Mouse (Mus musculus) megakaryocyte, embryonic 14.5 days (primary cell): ENCODE results near the gene Fbln5. TPM values are rescaled to one million over a fixed set of nuclear protein-coding genes. Genes with fewer than 3 reads are reported as not detected.
A peak's percentile ranks its signal among the peaks of the same experiment; 100 is the strongest.

Experiments used
- H3K27me3 ChIP-seq: replicated peaks from 2 replicates; pipeline ENCODE3; 2012; ENCODE audit warnings: inconsistent platforms
- H3K36me3 ChIP-seq: replicated peaks from 2 replicates; pipeline ENCODE3; 2012; ENCODE audit warnings: low read length, inconsistent platforms, mixed read lengths
- H3K4me1 ChIP-seq: 2 replicates; pipeline ENCODE4 v1.6.1; 2012; ENCODE audit warnings: inconsistent platforms
- H3K4me3 ChIP-seq: replicated peaks from 2 replicates; pipeline ENCODE3; 2012; ENCODE audit warnings: moderate library complexity, mild to moderate bottlenecking, inconsistent platforms
- H3K9me3 ChIP-seq: 2 replicates; pipeline ENCODE4 v1.6.1; 2012; ENCODE audit warnings: inconsistent platforms
- FLI1 ChIP-seq: IDR thresholded peaks from 2 replicates; pipeline ENCODE4 v1.6.1; 2012; ENCODE audit warnings: low read length, inconsistent platforms, mixed read lengths
- GATA1 ChIP-seq: IDR thresholded peaks from 3 replicates; pipeline ENCODE4 v1.6.1; 2012; ENCODE audit warnings: mixed read lengths, low read length, inconsistent platforms, borderline replicate concordance
- polyA plus RNA-seq: library from polyadenylated mRNA; stranded (reverse); fragments of >175 nt; gene quantifications from 2 replicates; pipeline ENCODE4 v1.2.3, GENCODE M21; 2012; ENCODE audit warnings: low replicate concordance; ENCODE audit not compliant: insufficient read depth

Gene Fbln5
- polyA plus RNA-seq, 1 experiment, result not detected

DNA sequence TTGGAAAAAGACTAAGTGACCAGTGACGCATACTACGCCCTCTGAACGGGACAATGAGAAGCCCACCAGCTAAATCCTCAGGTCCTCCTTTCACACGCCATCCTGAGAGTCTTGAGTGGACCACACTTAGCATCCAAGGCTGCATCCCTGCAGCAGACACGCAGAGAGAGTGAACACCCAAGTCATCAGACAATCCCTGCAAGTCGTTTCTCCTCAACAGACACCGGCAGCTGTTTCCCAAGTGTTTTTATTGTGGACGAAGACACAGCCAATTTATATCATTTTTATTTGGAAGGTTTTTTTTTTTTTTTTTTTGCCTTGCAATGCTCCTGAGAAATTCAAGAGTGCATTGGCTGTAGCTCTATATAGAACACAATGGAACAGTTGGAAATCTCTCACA lies 14.9 kb upstream of the Fbln5 start:
- Histone ChIP-seq H3K4me3 (no peak overlapping the region), H3K4me1 (no peaks in the 10 kb centered on the region), H3K27me3 (no peaks in the 10 kb centered on the region), H3K36me3 (peaks cover 49% of the 10 kb centered on the region), H3K9me3 (no peaks in the 10 kb centered on the region)
- TF ChIP-seq GATA1 (no peak), FLI1 (no peak)

DNA sequence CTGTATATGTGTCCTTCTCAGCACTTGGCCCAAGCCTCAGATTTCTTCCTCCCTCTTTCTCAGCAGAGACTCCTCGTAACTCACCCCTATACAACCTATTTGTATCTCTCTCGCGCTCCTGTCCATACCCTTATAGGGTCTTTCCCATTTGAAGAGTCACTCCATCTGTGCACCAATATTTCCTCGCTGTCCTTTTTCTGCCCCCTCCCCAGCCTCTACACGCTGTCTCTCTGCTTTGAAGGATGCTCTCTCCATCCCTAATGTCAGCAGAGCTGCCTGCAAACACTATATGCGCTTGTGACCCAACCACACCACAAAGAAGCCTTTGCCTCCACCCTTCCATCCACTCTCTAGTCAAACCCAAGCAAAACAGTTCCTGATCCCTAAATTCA lies 14.3 kb upstream of the Fbln5 start:
- H3K4me1 ChIP-seq, result no peaks in the 10 kb centered on the region
- H3K27me3 ChIP-seq, result no peaks in the 10 kb centered on the region
- TF ChIP-seq GATA1 (no peak), FLI1 (no peak)
- peaks cover 43% of the 10 kb centered on the region for H3K36me3 ChIP-seq
- H3K9me3 ChIP-seq, result no peaks in the 10 kb centered on the region
- no peak overlapping the region for H3K4me3 ChIP-seq

GRCm38 (mm10) chr12:101832179-101833114 lies 13.6 kb upstream of the Fbln5 start:
- H3K9me3 ChIP-seq, result no peaks in the 10 kb centered on the region
- H3K27me3 ChIP-seq, result no peaks in the 10 kb centered on the region
- H3K4me3 ChIP-seq, result no peak overlapping the region
- no peak for TF ChIP-seq FLI1
- no peak for TF ChIP-seq GATA1
- peaks cover 36% of the 10 kb centered on the region for H3K36me3 ChIP-seq
- H3K4me1 ChIP-seq, result no peaks in the 10 kb centered on the region

DNA sequence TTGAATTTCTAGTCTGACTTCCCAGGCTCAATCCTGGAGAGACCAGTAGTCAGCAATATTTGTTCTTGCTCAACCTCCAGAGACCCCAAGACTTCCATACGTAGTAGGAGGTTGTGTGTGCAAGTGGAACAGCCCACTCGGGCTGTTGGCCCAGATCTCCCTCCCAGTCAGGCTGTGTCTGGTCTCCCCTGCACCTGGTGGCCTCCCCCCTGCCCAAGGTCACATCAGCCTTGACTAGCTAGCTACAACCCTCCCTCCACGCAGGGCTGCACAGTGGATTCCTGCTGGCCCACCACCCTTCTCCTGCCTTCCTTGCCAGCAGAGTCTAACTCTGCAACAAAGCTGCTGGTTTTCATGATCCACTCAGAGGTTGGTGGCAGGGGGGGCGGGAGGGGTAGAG lies 12.4 kb upstream of the Fbln5 start:
- TF ChIP-seq GATA1, result no peak
- no peak for TF ChIP-seq FLI1
- Histone ChIP-seq H3K4me1 (no peaks in the 10 kb centered on the region), H3K36me3 (peaks cover 24% of the 10 kb centered on the region), H3K4me3 (no peak overlapping the region), H3K27me3 (no peaks in the 10 kb centered on the region), H3K9me3 (no peaks in the 10 kb centered on the region)

DNA sequence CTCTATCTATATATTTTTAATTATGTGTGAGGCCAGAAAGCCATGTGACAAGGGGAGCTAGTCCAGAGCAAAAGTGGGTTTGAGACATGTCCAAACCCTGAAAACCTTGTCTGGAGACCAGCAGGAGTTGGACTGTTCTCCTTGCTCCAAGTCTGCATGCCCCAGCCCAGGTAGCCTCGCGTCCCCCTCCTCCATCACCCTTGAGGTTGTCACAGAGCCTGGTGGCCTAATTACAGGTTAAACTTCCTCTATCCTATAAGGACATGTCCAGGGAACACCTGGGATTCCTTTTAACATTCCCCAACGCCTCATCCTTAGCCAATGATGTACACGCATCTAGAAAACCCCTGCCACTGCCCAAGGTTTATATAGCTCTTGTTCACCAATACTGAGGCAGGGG lies 4.3 kb upstream of the Fbln5 start:
- peaks cover 29% of the 10 kb centered on the region for H3K4me1 ChIP-seq
- no peaks in the 10 kb centered on the region for H3K9me3 ChIP-seq
- TF ChIP-seq FLI1 (no peak), GATA1 (no peak)
- no peak overlapping the region for H3K4me3 ChIP-seq
- peaks cover 47% of the 10 kb centered on the region for H3K27me3 ChIP-seq
- H3K36me3 ChIP-seq, result no peaks in the 10 kb centered on the region

- peaks cover 32% of the 10 kb centered on the region for H3K4me1 ChIP-seq
- no peaks in the 10 kb centered on the region for H3K9me3 ChIP-seq
- H3K4me3 ChIP-seq, result peak overlapping the region; percentile 33
- no peaks in the 10 kb centered on the region for H3K36me3 ChIP-seq
- TF ChIP-seq FLI1, result no peak
- TF ChIP-seq GATA1, result no peak
- peaks cover 63% of the 10 kb centered on the region for H3K27me3 ChIP-seq
These were observed 2.7 kb upstream of the Fbln5 start for GRCm38 (mm10) chr12:101821596-101821995.

DNA sequence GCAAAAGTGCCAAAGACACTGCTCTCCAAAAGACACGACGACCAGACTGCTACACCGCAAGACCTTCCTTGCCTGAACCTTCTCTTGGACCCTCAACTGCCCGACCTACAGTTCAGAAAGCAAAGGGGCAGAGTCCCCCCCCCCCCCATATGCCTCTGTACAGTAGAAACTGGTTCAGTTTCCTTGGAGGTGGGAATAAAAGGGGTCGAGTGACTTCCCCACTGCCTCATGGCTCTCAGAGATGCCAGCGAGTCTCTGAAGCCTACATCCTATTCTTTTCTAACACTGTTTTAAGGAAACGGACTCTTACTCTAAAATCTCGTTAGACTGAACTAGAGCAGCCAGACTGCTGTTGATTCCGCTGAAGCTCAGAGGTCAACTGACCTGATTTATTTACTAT lies 715 bp upstream of the Fbln5 start:
- TF ChIP-seq FLI1 (no peak), GATA1 (no peak)

DNA sequence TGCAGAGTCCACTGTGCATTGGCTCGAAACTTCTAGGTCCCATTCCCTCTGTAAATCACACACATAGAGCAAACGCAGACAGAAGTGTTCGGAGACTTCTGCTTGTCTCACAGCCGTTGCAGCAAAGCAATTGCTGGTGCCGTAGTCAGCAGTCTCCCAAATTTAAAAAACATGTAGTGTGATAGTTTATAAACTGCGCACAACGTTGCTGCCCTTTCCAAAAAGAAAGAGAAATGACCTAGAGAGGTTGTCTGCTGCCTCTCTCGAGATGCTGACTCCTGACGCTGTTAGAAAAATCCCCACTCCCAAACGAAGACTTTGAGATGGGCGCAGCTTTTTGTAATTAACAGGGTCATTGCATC lies 628 bp downstream of the Fbln5 start:
- Histone ChIP-seq H3K4me1 (peaks cover 36% of the 10 kb centered on the region), H3K36me3 (no peaks in the 10 kb centered on the region), H3K9me3 (no peaks in the 10 kb centered on the region), H3K27me3 (peaks cover 67% of the 10 kb centered on the region), H3K4me3 (peak overlapping the region; percentile 89)
- TF ChIP-seq GATA1, result no peak

More for the DNA sequence above, 715 bp upstream of the Fbln5 start:
- H3K27me3 ChIP-seq, result peaks cover 69% of the 10 kb centered on the region
- H3K36me3 ChIP-seq, result no peaks in the 10 kb centered on the region
- peak overlapping the region; percentile 89 for H3K4me3 ChIP-seq
- H3K9me3 ChIP-seq, result no peaks in the 10 kb centered on the region
- peaks cover 36% of the 10 kb centered on the region for H3K4me1 ChIP-seq

- no peak for TF ChIP-seq GATA1
- TF ChIP-seq FLI1, result no peak
These were observed 2.0 kb downstream of the Fbln5 start for GRCm38 (mm10) chr12:101816810-101817209.

DNA sequence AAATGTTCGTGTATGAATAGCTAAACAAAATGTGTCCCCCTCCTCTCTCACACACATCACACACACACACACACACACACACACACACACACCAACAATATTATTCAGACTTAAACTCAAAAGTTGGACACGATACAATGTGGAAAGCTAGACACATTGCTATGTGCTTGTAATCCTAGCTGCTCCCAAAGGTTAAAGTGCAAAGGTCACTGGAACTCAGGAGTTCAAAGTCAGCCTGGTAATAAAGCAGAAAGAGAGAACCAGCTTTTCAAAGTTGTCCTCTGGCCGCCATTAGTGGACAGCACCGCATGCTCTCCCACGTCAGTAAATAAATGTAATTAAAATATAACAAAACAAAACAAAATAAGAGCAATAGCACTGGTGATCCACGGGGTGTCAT lies 3.1 kb downstream of the Fbln5 start:
- no peak for TF ChIP-seq FLI1
- no peak for TF ChIP-seq GATA1

More at GRCm38 (mm10) chr12:101816810-101817209, 2.0 kb downstream of the Fbln5 start:
- peaks cover 64% of the 10 kb centered on the region for H3K27me3 ChIP-seq
- no peak overlapping the region for H3K4me3 ChIP-seq
- no peaks in the 10 kb centered on the region for H3K36me3 ChIP-seq
- no peaks in the 10 kb centered on the region for H3K9me3 ChIP-seq
- H3K4me1 ChIP-seq, result peaks cover 31% of the 10 kb centered on the region

More for the DNA sequence above, 3.1 kb downstream of the Fbln5 start:
- Histone ChIP-seq H3K9me3 (no peaks in the 10 kb centered on the region), H3K4me1 (peaks cover 22% of the 10 kb centered on the region), H3K27me3 (peaks cover 56% of the 10 kb centered on the region), H3K36me3 (no peaks in the 10 kb centered on the region), H3K4me3 (no peak overlapping the region)
